Mouse (Mus musculus) stomach, postnatal 0 days (tissue): ENCODE results near the gene Nptx1. TPM values are rescaled to one million over a fixed set of nuclear protein-coding genes. Genes with fewer than 3 reads are reported as not detected.

ENCODE experiments used
- ATAC-seq: fragments of 200-750 bp; cut with Nextera tagmentation; 2 replicates; pipeline ENCODE4 v1.8.0; 2017; ENCODE audit not compliant: low FRiP score, low TSS enrichment
- DNase-seq: peaks from one replicate; pipeline ENCODE4 v3.0.0-alpha.2; 2016; ENCODE audit warnings: low spot score
- H3K27ac ChIP-seq: fragments of 300-500 bp; sonication (generic); replicated peaks from 2 replicates; pipeline ENCODE4 v1.5.1; 2014; ENCODE audit warnings: mild to moderate bottlenecking, control low read depth
- H3K27me3 ChIP-seq: fragments of 300-500 bp; sonication (generic); 2 replicates; pipeline ENCODE4 v1.6.1; 2014; ENCODE audit warnings: low read length; ENCODE audit not compliant: control insufficient read depth, insufficient read depth
- H3K36me3 ChIP-seq: fragments of 300-500 bp; sonication (generic); 2 replicates; pipeline ENCODE4 v1.6.1; 2014; ENCODE audit warnings: low read length, mixed read lengths; ENCODE audit not compliant: control insufficient read depth, insufficient read depth
- H3K4me1 ChIP-seq: fragments of 300-500 bp; sonication (generic); replicated peaks from 2 replicates; pipeline ENCODE4 v1.6.1; 2014; ENCODE audit warnings: antibody characterized with exemption; ENCODE audit not compliant: control insufficient read depth, insufficient read depth
- H3K4me2 ChIP-seq: fragments of 300-500 bp; sonication (generic); replicated peaks from 2 replicates; pipeline ENCODE4 v1.6.1; 2014; ENCODE audit warnings: low read depth, mild to moderate bottlenecking, control low read depth, moderate library complexity
- H3K4me3 ChIP-seq: fragments of 300-500 bp; sonication (generic); 2 replicates; pipeline ENCODE4 v1.5.1; 2014; ENCODE audit warnings: low read depth, low read length, control low read depth
- H3K9ac ChIP-seq: fragments of 300-500 bp; sonication (generic); 2 replicates; pipeline ENCODE4 v1.6.1; 2014; ENCODE audit warnings: mild to moderate bottlenecking, low read length, control low read depth, mixed read lengths
- H3K9me3 ChIP-seq: fragments of 300-500 bp; sonication (generic); 2 replicates; pipeline ENCODE4 v1.6.1; 2016; ENCODE audit warnings: low read length; ENCODE audit not compliant: control insufficient read depth
- CTCF ChIP-seq: IDR thresholded peaks from 2 replicates; pipeline ENCODE4 v1.5.1; 2016; ENCODE audit warnings: antibody characterized with exemption, low read depth, mild to moderate bottlenecking, moderate library complexity
- EP300 ChIP-seq: optimal IDR thresholded peaks from 2 replicates; pipeline ENCODE3; 2016; ENCODE audit warnings: antibody characterized with exemption
- WGBS: fragments of 180-500 bp; shearing (Covaris S2); extraction: QIAGEN DNeasy Blood & Tissue Kit; methylation state at CpG from one replicate; pipeline ENCODE4 v1.1.7; 2014; 5-methylcytosine and 5-hydroxymethylcytosine counted together
- polyA plus RNA-seq: library from polyadenylated mRNA; unstranded; fragments of >200 nt; fragmentation: Nextera tagmentation; extraction: Ambion mirVana; gene quantifications from 2 replicates; pipeline ENCODE4 v1.2.1, GENCODE M21; 2015

Nptx1 gene
- polyA plus RNA-seq, 1 experiment from 2014 or later = 0.13 TPM

- Histone ChIP-seq H3K9ac (no peak overlapping the region), H3K4me1 (no peaks in the 10 kb centered on the region), H3K4me3 (no peak overlapping the region), H3K4me2 (no peak overlapping the region), H3K9me3 (no peaks in the 10 kb centered on the region), H3K27ac (no peak overlapping the region), H3K27me3 (no peaks in the 10 kb centered on the region), H3K36me3 (no peaks in the 10 kb centered on the region)
- DNase-seq (no peak), ATAC-seq (no peak)
- WGBS = 9% methylated on average over 4 of the region's 4 CpGs
- TF ChIP-seq EP300 = no peak
- TF ChIP-seq CTCF = no peak
These were observed 29.3 kb upstream of the Nptx1 start for GRCm38 (mm10) chr11:119576855-119577254.

GRCm38 (mm10) chr11:119572316-119573010, 24.9 kb upstream of the Nptx1 start:
- no peak overlapping the region for H3K27ac ChIP-seq
- DNase-seq (no peak), ATAC-seq (no peak)
- WGBS = 59% methylated on average over 15 of the region's 15 CpGs
- TF ChIP-seq EP300 = no peak
- TF ChIP-seq CTCF = no peak
- H3K4me1 ChIP-seq = no peaks in the 10 kb centered on the region
- no peaks in the 10 kb centered on the region for H3K27me3 ChIP-seq
- H3K4me2 ChIP-seq = no peak overlapping the region
- H3K4me3 ChIP-seq = no peak overlapping the region
- no peak overlapping the region; the same call in 1 of the 2 replicates for H3K9ac ChIP-seq
- H3K9me3 ChIP-seq = no peaks in the 10 kb centered on the region
- H3K36me3 ChIP-seq = no peaks in the 10 kb centered on the region

GRCm38 (mm10) chr11:119566188-119566587, 18.6 kb upstream of the Nptx1 start:
- 58% methylated on average over 5 of the region's 5 CpGs for WGBS
- H3K27ac ChIP-seq = no peak overlapping the region
- H3K27me3 ChIP-seq = no peaks in the 10 kb centered on the region
- no peaks in the 10 kb centered on the region for H3K4me1 ChIP-seq
- H3K4me2 ChIP-seq = no peak overlapping the region
- H3K36me3 ChIP-seq = no peaks in the 10 kb centered on the region
- ATAC-seq (no peak), DNase-seq (no peak)
- TF ChIP-seq CTCF = no peak
- no peak for TF ChIP-seq EP300
- H3K9me3 ChIP-seq = no peaks in the 10 kb centered on the region
- no peak overlapping the region for H3K9ac ChIP-seq
- no peak overlapping the region for H3K4me3 ChIP-seq

DNA sequence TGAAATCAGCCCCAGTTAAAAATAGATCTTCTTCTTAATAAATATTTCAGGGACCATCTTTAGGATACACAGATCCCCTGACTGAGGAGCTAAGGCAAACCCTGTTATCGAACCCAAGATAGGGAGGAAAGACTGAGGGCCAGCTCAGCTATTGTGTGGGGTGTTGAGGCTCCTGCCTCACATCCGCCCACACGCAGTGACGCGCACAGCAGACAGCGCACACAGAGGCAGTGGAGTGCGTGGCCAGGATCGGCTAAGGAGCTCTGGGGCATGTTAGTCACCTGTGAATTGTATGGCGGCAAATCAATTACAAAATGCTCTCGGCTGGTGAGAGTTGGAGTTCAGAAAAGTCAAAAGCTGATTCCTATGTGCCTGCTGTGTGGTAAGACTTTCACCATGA, 18.1 kb upstream of the Nptx1 start:
- no peak for DNase-seq
- WGBS = 41% methylated on average over 10 of the region's 10 CpGs

DNA sequence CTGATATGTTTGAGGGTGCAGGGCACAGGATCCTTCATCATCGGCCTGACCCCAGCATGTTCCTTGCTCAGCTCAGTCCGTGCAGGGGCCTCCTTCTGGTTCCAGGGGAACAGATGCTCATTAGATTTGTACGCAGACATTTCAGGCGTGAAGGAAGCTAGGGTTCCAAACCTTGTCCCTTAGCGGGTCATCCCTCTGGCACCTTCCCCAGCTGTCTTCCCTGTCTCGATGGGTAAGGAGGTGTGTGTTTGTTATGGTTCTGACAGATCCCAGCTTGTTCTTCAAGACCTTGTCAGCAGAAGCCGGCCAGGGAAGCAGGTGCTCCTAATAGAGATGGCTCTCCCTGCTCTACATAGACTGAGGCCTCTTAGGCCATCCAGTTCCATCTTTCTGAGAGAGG, 17.5 kb upstream of the Nptx1 start:
- DNase-seq (no peak), ATAC-seq (no peak)
- no peak for TF ChIP-seq CTCF
- TF ChIP-seq EP300 = no peak
- Histone ChIP-seq H3K4me1 (no peaks in the 10 kb centered on the region), H3K27ac (no peak overlapping the region), H3K4me2 (no peak overlapping the region), H3K9ac (no peak overlapping the region), H3K4me3 (no peak overlapping the region), H3K9me3 (no peaks in the 10 kb centered on the region), H3K27me3 (no peaks in the 10 kb centered on the region), H3K36me3 (no peaks in the 10 kb centered on the region)
- WGBS = 64% methylated on average over 7 of the region's 7 CpGs

More for the DNA sequence above, 18.1 kb upstream of the Nptx1 start:
- Histone ChIP-seq H3K27me3 (no peaks in the 10 kb centered on the region), H3K4me3 (no peak overlapping the region), H3K9ac (no peak overlapping the region), H3K9me3 (no peaks in the 10 kb centered on the region), H3K4me2 (no peak overlapping the region), H3K27ac (no peak overlapping the region), H3K36me3 (no peaks in the 10 kb centered on the region), H3K4me1 (no peaks in the 10 kb centered on the region)
- ATAC-seq = no peak
- TF ChIP-seq EP300 = no peak
- no peak for TF ChIP-seq CTCF

GRCm38 (mm10) chr11:119564383-119564782, 16.8 kb upstream of the Nptx1 start:
- H3K27me3 ChIP-seq = no peaks in the 10 kb centered on the region
- H3K4me3 ChIP-seq = no peak overlapping the region
- no peak for TF ChIP-seq CTCF
- TF ChIP-seq EP300 = no peak
- 86% methylated on average over 10 of the region's 10 CpGs for WGBS
- ATAC-seq = no peak
- DNase-seq = no peak
- no peak overlapping the region for H3K27ac ChIP-seq
- H3K9me3 ChIP-seq = no peaks in the 10 kb centered on the region
- no peak overlapping the region for H3K4me2 ChIP-seq
- no peak overlapping the region for H3K9ac ChIP-seq
- no peaks in the 10 kb centered on the region for H3K4me1 ChIP-seq
- no peaks in the 10 kb centered on the region for H3K36me3 ChIP-seq
